Mouse (Mus musculus): ENCODE results near the gene Amfr. TPM values are rescaled to one million over a fixed set of nuclear protein-coding genes. Genes with fewer than 3 reads are reported as not detected.
A peak's percentile ranks its signal among the peaks of the same experiment; 100 is the strongest.

The Amfr gene
- polyA plus RNA-seq, 1 experiment from 2014 or later: 75.4 TPM

DNA sequence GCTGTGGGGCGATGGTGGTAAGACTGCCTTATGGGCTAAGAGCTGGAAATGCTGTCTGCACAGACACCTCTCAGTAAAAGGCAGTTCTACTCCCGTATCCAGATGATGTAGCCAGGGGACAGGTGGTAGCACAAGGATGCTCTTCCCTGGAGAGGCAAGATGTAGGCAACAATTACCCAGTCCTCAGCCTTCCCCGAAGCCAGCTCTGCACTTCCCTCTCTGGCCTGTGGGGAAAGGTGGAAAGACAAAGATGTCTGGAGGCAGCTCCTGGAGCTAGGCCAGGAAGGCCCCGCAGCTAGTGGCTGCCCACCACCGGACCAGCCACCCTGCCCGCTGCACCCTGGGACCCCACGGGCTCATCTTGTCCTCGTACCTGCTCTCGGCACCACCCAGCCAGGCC lies 60.1 kb downstream of the Amfr start:
- WGBS: 83% methylated on average over 9 of the region's 9 CpGs

DNA sequence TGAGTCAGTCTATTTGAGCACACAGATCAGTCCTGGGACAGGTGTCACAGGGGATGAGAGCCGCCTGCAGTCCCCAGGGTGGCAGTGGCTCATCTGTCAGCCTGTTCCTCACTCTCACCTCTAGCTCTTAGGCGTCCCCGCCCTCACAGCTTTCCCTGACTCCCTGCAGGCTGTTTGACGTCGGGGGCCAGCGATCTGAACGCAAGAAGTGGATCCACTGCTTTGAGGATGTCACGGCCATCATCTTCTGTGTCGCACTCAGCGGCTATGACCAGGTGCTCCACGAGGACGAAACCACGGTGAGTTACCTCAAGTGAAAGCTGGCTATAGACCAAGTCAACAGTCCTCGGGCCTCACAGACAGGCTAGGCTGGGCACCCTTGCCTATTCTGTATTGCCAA lies 62.5 kb downstream of the Amfr start:
- Histone ChIP-seq H3K4me1 (no peaks in the 10 kb centered on the region), H3K36me3 (peaks cover 86% of the 10 kb centered on the region), H3K4me2 (replicated peaks) (no peak overlapping the region), H3K4me3 (no peak overlapping the region), H3K27ac (replicated peaks) (no peak overlapping the region), H3K9ac (replicated peaks) (no peak overlapping the region), H3K9me3 (no peaks in the 10 kb centered on the region), H3K27me3 (no peaks in the 10 kb centered on the region)
- WGBS: 88% methylated on average over 14 of the region's 14 CpGs
- ATAC-seq (ENCODE audit: low FRiP score, low read depth): no peak

More for the DNA sequence above, 60.1 kb downstream of the Amfr start:
- H3K4me3 ChIP-seq: no peak overlapping the region
- no peak overlapping the region for H3K9ac ChIP-seq (replicated peaks)
- no peak overlapping the region for H3K4me2 ChIP-seq (replicated peaks)
- H3K9me3 ChIP-seq: no peaks in the 10 kb centered on the region
- H3K27ac ChIP-seq (replicated peaks): no peak overlapping the region
- ATAC-seq (ENCODE audit: low FRiP score, low read depth): no peak
- H3K4me1 ChIP-seq: no peaks in the 10 kb centered on the region
- H3K27me3 ChIP-seq: no peaks in the 10 kb centered on the region
- peaks cover 92% of the 10 kb centered on the region for H3K36me3 ChIP-seq

DNA sequence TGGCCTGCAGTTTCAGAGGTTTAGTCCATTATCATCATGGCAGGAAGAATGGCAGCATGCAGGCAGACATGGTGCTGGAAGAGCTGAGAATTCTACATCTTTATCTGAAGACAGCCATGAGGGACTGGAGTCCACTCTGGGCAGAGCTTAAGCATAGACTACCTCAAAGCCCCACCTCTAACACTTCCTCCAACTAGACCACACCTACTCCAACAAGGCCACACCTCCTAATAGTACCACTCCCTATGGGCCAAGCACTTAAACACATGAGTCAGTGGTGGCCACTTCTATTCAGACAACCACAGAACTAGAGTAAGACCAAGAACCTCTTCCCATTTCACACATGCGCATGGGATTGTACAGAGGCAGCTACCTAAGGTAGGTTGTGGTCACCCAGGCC lies 66.2 kb downstream of the Amfr start:
- WGBS: 100% methylated on average over 1 of the region's 1 CpGs
- H3K4me1 ChIP-seq: peaks cover under 1% of the 10 kb centered on the region; the same call in 1 of the 2 replicates
- H3K27ac ChIP-seq (replicated peaks): no peak overlapping the region
- peaks cover 58% of the 10 kb centered on the region for H3K36me3 ChIP-seq
- no peaks in the 10 kb centered on the region for H3K9me3 ChIP-seq
- no peak overlapping the region for H3K4me3 ChIP-seq
- H3K9ac ChIP-seq (replicated peaks): no peak overlapping the region
- no peak for ATAC-seq (ENCODE audit: low FRiP score, low read depth)
- H3K27me3 ChIP-seq: no peaks in the 10 kb centered on the region
- no peak overlapping the region for H3K4me2 ChIP-seq (replicated peaks)

DNA sequence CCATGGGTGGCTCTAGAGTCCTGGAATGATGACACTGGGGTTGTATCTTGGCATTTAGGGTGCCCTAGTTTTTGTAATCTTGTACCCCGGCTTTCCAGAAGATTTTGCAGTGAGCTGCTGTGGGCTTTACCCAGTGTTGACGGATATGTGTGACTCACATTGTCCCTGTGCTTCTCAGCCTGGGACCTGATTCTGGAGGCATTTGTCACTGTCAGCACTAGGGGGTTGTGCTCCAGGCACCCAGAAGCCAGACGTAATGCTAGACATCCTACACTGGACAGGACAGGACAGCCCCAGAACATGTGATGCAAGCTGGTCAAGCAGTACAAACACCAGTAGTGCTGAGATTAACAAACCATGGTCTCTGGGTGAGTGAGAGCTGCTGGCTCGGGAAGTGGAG lies 66.9 kb downstream of the Amfr start:
- Histone ChIP-seq H3K9ac (replicated peaks) (no peak overlapping the region), H3K4me2 (replicated peaks) (no peak overlapping the region), H3K9me3 (no peaks in the 10 kb centered on the region), H3K4me1 (peaks cover 5% of the 10 kb centered on the region; the same call in 1 of the 2 replicates), H3K36me3 (peaks cover 52% of the 10 kb centered on the region), H3K27ac (replicated peaks) (no peak overlapping the region), H3K27me3 (no peaks in the 10 kb centered on the region), H3K4me3 (no peak overlapping the region)
- 87% methylated on average over 4 of the region's 4 CpGs for WGBS
- no peak for ATAC-seq (ENCODE audit: low FRiP score, low read depth)

DNA sequence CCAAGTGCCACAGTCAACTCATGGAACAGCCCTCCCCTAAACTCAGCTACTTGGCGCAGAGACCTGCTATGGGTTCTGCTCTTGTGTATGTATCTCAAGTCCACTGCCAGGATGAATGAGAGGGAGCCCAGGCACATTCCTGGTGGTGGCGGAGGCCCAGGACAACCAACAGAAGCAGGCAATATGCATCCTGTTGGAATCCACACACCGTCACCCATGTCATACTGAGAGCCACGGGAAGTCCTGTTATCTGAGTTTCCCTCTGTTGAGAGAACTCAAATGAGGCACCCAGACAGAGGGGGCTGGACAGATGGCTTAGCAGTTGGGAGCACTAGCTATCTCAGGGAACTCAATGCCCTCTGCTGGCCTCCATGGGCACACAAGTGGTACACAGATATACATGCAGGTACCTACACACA lies 71.0 kb downstream of the Amfr start:
- no peak overlapping the region for H3K27ac ChIP-seq (replicated peaks)
- peaks cover 16% of the 10 kb centered on the region for H3K36me3 ChIP-seq
- H3K9ac ChIP-seq (replicated peaks): no peak overlapping the region
- H3K9me3 ChIP-seq: no peaks in the 10 kb centered on the region
- 86% methylated on average over 4 of the region's 4 CpGs for WGBS
- no peak overlapping the region for H3K4me2 ChIP-seq (replicated peaks)
- no peak overlapping the region for H3K4me3 ChIP-seq
- H3K27me3 ChIP-seq: no peaks in the 10 kb centered on the region
- peaks cover 5% of the 10 kb centered on the region; the same call in 1 of the 2 replicates for H3K4me1 ChIP-seq
- no peak for ATAC-seq (ENCODE audit: low FRiP score, low read depth)

DNA sequence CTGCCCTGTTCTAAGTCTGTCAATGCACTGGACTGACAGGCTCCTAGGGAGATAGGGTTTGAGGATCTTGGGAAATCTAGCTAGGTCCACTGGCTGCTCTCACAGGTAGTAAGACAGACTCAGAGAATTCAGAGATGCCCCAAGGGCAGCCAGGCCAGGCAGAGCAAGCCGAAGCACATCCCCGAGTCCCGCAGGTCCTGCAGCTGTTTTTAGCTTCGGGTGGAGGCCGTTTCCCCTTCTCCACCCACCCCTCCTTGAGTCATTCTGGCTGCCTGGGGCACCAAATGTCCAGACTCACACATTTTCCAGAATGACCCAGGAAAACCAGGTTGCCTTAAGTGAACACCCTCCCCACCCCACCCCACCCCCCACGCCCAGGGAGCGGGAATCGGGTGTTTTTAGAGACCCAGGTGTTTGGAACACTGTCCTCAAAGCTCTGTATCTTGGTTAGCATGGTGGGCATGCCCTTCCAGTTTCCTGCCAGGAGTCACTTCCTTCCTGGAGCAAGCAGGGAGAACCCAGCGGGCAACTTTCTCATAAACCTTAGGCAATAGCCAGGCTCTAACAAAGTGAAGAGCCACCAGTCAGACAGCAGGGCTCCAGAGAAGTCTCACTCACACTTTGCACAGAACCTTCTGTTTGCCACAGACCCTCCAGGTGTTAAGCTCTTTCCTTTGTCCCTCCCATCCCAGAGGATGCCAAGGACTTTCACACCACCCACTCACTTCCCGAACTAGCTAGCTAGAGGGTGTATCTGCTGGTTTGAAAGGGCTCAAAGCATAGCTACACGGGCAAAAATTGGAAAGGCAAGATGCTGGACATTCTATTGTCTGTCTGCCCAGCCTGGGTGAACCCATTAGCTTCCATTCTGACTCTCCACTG lies 71.9 kb downstream of the Amfr start:
- H3K27ac ChIP-seq (replicated peaks): no peak overlapping the region

DNA sequence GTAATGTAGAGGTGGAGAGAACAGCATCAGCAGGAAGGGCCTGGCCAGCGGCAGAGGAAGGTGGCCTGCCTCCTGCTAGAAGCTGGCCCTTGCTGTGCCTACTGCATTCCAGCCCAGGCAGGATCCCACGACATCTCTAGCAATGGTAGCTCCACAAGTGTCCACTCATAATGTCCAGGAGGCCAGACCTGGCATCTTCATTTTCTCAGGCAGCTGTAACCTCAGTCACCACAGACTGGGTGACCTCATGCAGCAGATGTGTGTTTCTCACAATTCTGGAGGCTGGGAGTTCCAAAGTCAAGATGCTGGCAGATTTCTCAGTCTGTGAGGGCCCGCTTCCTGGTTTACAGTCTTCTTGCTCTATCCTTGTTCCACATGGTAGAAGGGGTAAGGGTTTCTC lies 74.4 kb downstream of the Amfr start:
- H3K4me2 ChIP-seq (replicated peaks): no peak overlapping the region
- H3K9me3 ChIP-seq: no peaks in the 10 kb centered on the region
- H3K4me3 ChIP-seq: no peak overlapping the region
- H3K36me3 ChIP-seq: no peaks in the 10 kb centered on the region
- no peak overlapping the region for H3K27ac ChIP-seq (replicated peaks)
- H3K9ac ChIP-seq (replicated peaks): no peak overlapping the region
- H3K4me1 ChIP-seq: peaks cover 5% of the 10 kb centered on the region; the same call in 1 of the 2 replicates
- no peak for ATAC-seq (ENCODE audit: low FRiP score, low read depth)
- no peaks in the 10 kb centered on the region for H3K27me3 ChIP-seq
- 90% methylated on average over 3 of the region's 3 CpGs for WGBS

More for the DNA sequence above, 71.9 kb downstream of the Amfr start:
- 82% methylated on average over 11 of the region's 11 CpGs for WGBS
- H3K4me3 ChIP-seq: no peak overlapping the region
- H3K27me3 ChIP-seq: no peaks in the 10 kb centered on the region
- H3K4me1 ChIP-seq: peaks cover 5% of the 10 kb centered on the region; the same call in 1 of the 2 replicates
- no peak overlapping the region for H3K9ac ChIP-seq (replicated peaks)
- no peaks in the 10 kb centered on the region for H3K9me3 ChIP-seq
- ATAC-seq (ENCODE audit: low FRiP score, low read depth): no peak
- no peak overlapping the region for H3K4me2 ChIP-seq (replicated peaks)
- H3K36me3 ChIP-seq: peaks cover 7% of the 10 kb centered on the region

DNA sequence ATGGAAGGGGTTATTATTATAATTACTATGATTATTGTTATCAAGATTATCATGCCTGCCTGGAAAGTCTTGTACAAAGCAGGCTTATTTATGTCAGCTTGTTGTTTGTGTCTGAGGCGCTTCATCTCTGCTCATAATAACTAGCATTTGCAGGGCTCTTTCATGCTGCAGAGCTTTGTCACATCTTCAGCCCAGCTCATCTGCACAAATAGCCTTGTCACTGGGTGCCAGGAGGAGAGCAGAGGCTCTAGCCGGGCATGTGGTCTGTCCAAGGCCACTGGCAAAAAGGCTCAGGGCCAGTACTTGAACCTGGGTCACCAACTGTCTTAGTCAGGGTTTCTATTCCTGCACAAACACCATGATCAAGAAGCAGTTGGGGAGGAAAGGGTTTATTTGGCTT lies 79.4 kb downstream of the Amfr start:
- WGBS: 85% methylated on average over 2 of the region's 2 CpGs
- Histone ChIP-seq H3K36me3 (no peaks in the 10 kb centered on the region), H3K4me2 (replicated peaks) (no peak overlapping the region), H3K4me3 (no peak overlapping the region), H3K4me1 (peaks cover 22% of the 10 kb centered on the region; the same call in 1 of the 2 replicates), H3K9ac (replicated peaks) (no peak overlapping the region), H3K27ac (replicated peaks) (no peak overlapping the region), H3K27me3 (no peaks in the 10 kb centered on the region), H3K9me3 (no peaks in the 10 kb centered on the region)
- no peak for ATAC-seq (ENCODE audit: low FRiP score, low read depth)

DNA sequence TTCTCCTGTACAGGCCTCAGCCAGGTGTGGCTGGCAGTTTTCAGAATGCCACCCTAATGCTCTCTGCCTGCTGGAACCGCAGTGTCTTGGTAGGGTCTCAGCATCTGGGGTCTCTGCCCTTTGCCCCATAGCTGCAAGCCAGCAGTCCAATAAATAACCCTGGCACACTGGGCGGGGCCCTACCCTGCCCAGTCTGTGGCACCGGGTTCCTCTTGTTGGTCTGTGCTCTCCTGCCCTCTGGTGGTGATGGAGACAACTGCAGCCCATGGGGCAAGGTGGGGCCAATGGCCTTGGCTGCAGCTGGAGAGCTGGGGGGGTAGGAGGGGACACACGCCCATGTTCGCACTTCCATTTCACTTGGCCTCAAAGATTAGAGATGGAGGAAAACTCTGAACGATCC lies 79.8 kb downstream of the Amfr start:
- no peak overlapping the region for H3K4me3 ChIP-seq
- H3K9ac ChIP-seq (replicated peaks): no peak overlapping the region
- H3K36me3 ChIP-seq: no peaks in the 10 kb centered on the region
- no peaks in the 10 kb centered on the region for H3K27me3 ChIP-seq
- 20% methylated on average over 6 of the region's 6 CpGs for WGBS
- no peaks in the 10 kb centered on the region for H3K9me3 ChIP-seq
- no peak overlapping the region for H3K4me2 ChIP-seq (replicated peaks)
- peak; percentile 80 for ATAC-seq (ENCODE audit: low FRiP score, low read depth)
- peaks cover 22% of the 10 kb centered on the region; the same call in 1 of the 2 replicates for H3K4me1 ChIP-seq
- no peak overlapping the region for H3K27ac ChIP-seq (replicated peaks)

DNA sequence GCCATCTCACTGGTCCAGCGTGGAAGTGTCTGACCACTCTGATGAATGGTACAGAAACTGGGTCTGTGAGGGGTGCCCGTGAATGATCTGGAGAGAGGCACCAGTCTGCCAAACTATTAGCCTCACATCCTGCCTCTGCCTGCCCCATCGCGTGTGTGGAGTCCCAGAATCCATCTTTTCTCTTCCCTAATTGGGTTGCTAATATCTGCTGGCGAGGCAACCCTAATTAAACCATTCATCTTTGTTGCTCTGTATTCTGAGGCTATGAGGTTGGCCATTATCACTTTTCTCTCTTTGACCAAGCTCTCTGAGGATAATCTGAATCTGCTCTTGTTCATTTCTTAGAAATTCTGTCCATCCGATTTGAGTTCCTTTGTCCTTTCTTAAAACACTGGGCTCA lies 81.3 kb downstream of the Amfr start:
- no peak for ATAC-seq (ENCODE audit: low FRiP score, low read depth)
- Histone ChIP-seq H3K4me1 (peaks cover 22% of the 10 kb centered on the region; the same call in 1 of the 2 replicates), H3K9me3 (no peaks in the 10 kb centered on the region), H3K36me3 (peaks cover 10% of the 10 kb centered on the region; the same call in 1 of the 2 replicates), H3K9ac (replicated peaks) (no peak overlapping the region), H3K4me2 (replicated peaks) (no peak overlapping the region), H3K27me3 (no peaks in the 10 kb centered on the region), H3K4me3 (no peak overlapping the region), H3K27ac (replicated peaks) (peak overlapping the region; percentile 20; the same call in 1 of the 2 replicates)
- 71% methylated on average over 6 of the region's 6 CpGs for WGBS

DNA sequence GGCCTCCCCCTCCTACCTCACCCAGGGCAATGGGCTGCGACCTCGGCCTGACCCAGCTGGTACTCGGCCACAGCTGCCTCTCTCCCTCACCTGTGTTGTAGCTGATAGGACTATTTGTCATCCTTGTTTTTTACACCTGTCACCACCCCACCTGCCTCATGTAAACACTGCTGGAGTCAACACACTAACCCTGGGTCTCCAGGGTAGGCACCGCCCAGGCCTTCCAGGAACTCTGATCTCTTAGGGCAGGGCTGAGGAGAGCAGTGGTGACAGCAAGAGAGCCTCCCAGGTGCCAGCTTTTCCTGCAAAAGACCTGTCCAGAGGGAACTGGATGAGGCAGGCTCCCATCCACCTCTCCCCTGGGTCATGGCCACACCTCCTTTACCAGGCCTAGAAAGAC lies 83.4 kb downstream of the Amfr start:
- Histone ChIP-seq H3K4me1 (peaks cover 33% of the 10 kb centered on the region), H3K27me3 (no peaks in the 10 kb centered on the region), H3K27ac (replicated peaks) (no peak overlapping the region), H3K4me3 (no peak overlapping the region), H3K4me2 (replicated peaks) (no peak overlapping the region), H3K9ac (replicated peaks) (no peak overlapping the region), H3K36me3 (peaks cover 15% of the 10 kb centered on the region; the same call in 1 of the 2 replicates), H3K9me3 (no peaks in the 10 kb centered on the region)
- 96% methylated on average over 4 of the region's 4 CpGs for WGBS
- ATAC-seq (ENCODE audit: low FRiP score, low read depth): no peak

DNA sequence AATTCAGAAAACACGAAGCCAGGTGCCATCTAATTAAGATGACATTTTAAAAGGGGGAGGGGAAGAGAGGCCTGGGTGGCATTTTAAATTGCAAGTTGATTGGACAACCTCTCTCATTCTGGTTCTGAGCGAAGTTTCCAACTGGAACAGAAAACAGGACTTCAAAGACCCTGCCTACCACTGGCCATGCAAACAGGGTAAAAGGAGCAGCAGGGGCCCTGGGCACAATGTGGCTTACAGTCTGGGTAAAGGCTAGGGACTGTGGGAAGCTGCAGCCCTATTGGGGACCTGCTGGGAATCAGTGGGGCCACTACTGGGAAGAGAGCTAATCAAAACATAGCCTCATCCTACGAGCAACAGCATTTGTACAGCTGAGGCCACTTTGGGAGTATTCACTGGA lies 87.1 kb downstream of the Amfr start:
- no peaks in the 10 kb centered on the region for H3K27me3 ChIP-seq
- no peak overlapping the region; the same call in 1 of the 2 replicates for H3K27ac ChIP-seq (replicated peaks)
- no peaks in the 10 kb centered on the region for H3K9me3 ChIP-seq
- WGBS: 17% methylated on average over 3 of the region's 3 CpGs
- no peak overlapping the region for H3K4me2 ChIP-seq (replicated peaks)
- no peak for ATAC-seq (ENCODE audit: low FRiP score, low read depth)
- no peak overlapping the region for H3K9ac ChIP-seq (replicated peaks)
- peaks cover 41% of the 10 kb centered on the region for H3K4me1 ChIP-seq
- no peak overlapping the region for H3K4me3 ChIP-seq
- peaks cover 15% of the 10 kb centered on the region; the same call in 1 of the 2 replicates for H3K36me3 ChIP-seq
